Mouse (Mus musculus): ENCODE measurements around the gene Ccdc12. TPM values are rescaled to one million over a fixed set of nuclear protein-coding genes. Genes with fewer than 3 reads are reported as not detected.
A peak's percentile ranks its signal among the peaks of the same experiment; 100 is the strongest.

Ccdc12 gene
- 160 and 193 TPM in 2 replicates for polyA plus RNA-seq (2014; fragmentation: Nextera tagmentation; extraction: Ambion mirVana)

GRCm38 (mm10) chr9:110656249-110657221 is at the start of gene Ccdc12:
Ccdc12 (plus strand) TSS chr9:110656503.
- Histone ChIP-seq H3K9ac (ENCODE audit: low read depth, low read length) (peak within 1 kb of the TSS; percentile 75), H3K27me3 (ENCODE audit: control insufficient read depth, insufficient read depth, low read length) (peaks cover 14% of the 10 kb centered on the region), H3K27ac (ENCODE audit: low read depth, low read length) (peak within 1 kb of the TSS; percentile 77), H3K4me3 (ENCODE audit: low read length) (peak within 1 kb of the TSS; percentile 59), H3K4me1 (ENCODE audit: control insufficient read depth, insufficient read depth, low read length) (peaks cover 17% of the 10 kb centered on the region), H3K36me3 (ENCODE audit: control insufficient read depth, insufficient read depth, low read length) (peaks cover 2% of the 10 kb centered on the region; the same call in 1 of the 2 replicates), H3K9me3 (ENCODE audit: control insufficient read depth, low read length) (no peaks in the 10 kb centered on the region), H3K4me2 (replicated peaks; ENCODE audit: low read depth, low read length) (peak within 1 kb of the TSS; percentile 58)
- peak; percentile 92 for ATAC-seq (ENCODE audit: low FRiP score, low TSS enrichment)
- WGBS = under 1% methylated on average over 52 of the region's 52 CpGs

GRCm38 (mm10) chr9:110611471-110611870 is 44.8 kb upstream of the Ccdc12 start:
- Histone ChIP-seq H3K9ac (ENCODE audit: low read depth, low read length) (no peak overlapping the region), H3K4me3 (ENCODE audit: low read length) (no peak overlapping the region), H3K36me3 (ENCODE audit: control insufficient read depth, insufficient read depth, low read length) (peaks cover 58% of the 10 kb centered on the region), H3K4me1 (ENCODE audit: control insufficient read depth, insufficient read depth, low read length) (no peaks in the 10 kb centered on the region), H3K4me2 (replicated peaks; ENCODE audit: low read depth, low read length) (no peak overlapping the region), H3K27ac (ENCODE audit: low read depth, low read length) (no peak overlapping the region), H3K27me3 (ENCODE audit: control insufficient read depth, insufficient read depth, low read length) (no peaks in the 10 kb centered on the region), H3K9me3 (ENCODE audit: control insufficient read depth, low read length) (no peaks in the 10 kb centered on the region)
- 92% methylated on average over 3 of the region's 3 CpGs for whole genome bisulfite sequencing
- no peak for ATAC-seq (ENCODE audit: low FRiP score, low TSS enrichment)

GRCm38 (mm10) chr9:110617081-110617480 is 39.2 kb upstream of the Ccdc12 start:
- Histone ChIP-seq H3K27me3 (ENCODE audit: control insufficient read depth, insufficient read depth, low read length) (no peaks in the 10 kb centered on the region), H3K4me3 (ENCODE audit: low read length) (no peak overlapping the region), H3K4me2 (replicated peaks; ENCODE audit: low read depth, low read length) (no peak overlapping the region), H3K9me3 (ENCODE audit: control insufficient read depth, low read length) (no peaks in the 10 kb centered on the region), H3K4me1 (ENCODE audit: control insufficient read depth, insufficient read depth, low read length) (no peaks in the 10 kb centered on the region; the same call in 1 of the 2 replicates), H3K9ac (ENCODE audit: low read depth, low read length) (no peak overlapping the region), H3K36me3 (ENCODE audit: control insufficient read depth, insufficient read depth, low read length) (peaks cover 78% of the 10 kb centered on the region), H3K27ac (ENCODE audit: low read depth, low read length) (no peak overlapping the region)
- 81% methylated on average over 3 of the region's 3 CpGs for WGBS
- no peak for ATAC-seq (ENCODE audit: low FRiP score, low TSS enrichment)

GRCm38 (mm10) chr9:110620180-110620579 is 36.1 kb upstream of the Ccdc12 start:
- H3K27ac ChIP-seq (ENCODE audit: low read depth, low read length) = no peak overlapping the region
- no peak overlapping the region for H3K4me2 ChIP-seq (replicated peaks; ENCODE audit: low read depth, low read length)
- H3K4me1 ChIP-seq (ENCODE audit: control insufficient read depth, insufficient read depth, low read length) = peaks cover 12% of the 10 kb centered on the region
- H3K36me3 ChIP-seq (ENCODE audit: control insufficient read depth, insufficient read depth, low read length) = peaks cover 58% of the 10 kb centered on the region
- no peak overlapping the region for H3K4me3 ChIP-seq (ENCODE audit: low read length)
- H3K27me3 ChIP-seq (ENCODE audit: control insufficient read depth, insufficient read depth, low read length) = no peaks in the 10 kb centered on the region
- no peaks in the 10 kb centered on the region for H3K9me3 ChIP-seq (ENCODE audit: control insufficient read depth, low read length)
- ATAC-seq (ENCODE audit: low FRiP score, low TSS enrichment) = no peak
- 87% methylated on average over 7 of the region's 7 CpGs for WGBS
- no peak overlapping the region for H3K9ac ChIP-seq (ENCODE audit: low read depth, low read length)

GRCm38 (mm10) chr9:110620685-110621084 is 35.6 kb upstream of the Ccdc12 start:
- Histone ChIP-seq H3K9me3 (ENCODE audit: control insufficient read depth, low read length) (no peaks in the 10 kb centered on the region), H3K9ac (ENCODE audit: low read depth, low read length) (no peak overlapping the region), H3K4me2 (replicated peaks; ENCODE audit: low read depth, low read length) (no peak overlapping the region), H3K27me3 (ENCODE audit: control insufficient read depth, insufficient read depth, low read length) (no peaks in the 10 kb centered on the region), H3K4me1 (ENCODE audit: control insufficient read depth, insufficient read depth, low read length) (peaks cover 13% of the 10 kb centered on the region), H3K36me3 (ENCODE audit: control insufficient read depth, insufficient read depth, low read length) (peaks cover 53% of the 10 kb centered on the region), H3K4me3 (ENCODE audit: low read length) (no peak overlapping the region), H3K27ac (ENCODE audit: low read depth, low read length) (no peak overlapping the region)
- no peak for ATAC-seq (ENCODE audit: low FRiP score, low TSS enrichment)
- 94% methylated on average over 7 of the region's 7 CpGs for WGBS

- peaks cover 13% of the 10 kb centered on the region for H3K4me1 ChIP-seq (ENCODE audit: control insufficient read depth, insufficient read depth, low read length)
- no peak for ATAC-seq (ENCODE audit: low FRiP score, low TSS enrichment)
- 87% methylated on average over 12 of the region's 12 CpGs for WGBS
- H3K27ac ChIP-seq (ENCODE audit: low read depth, low read length) = no peak overlapping the region
- H3K36me3 ChIP-seq (ENCODE audit: control insufficient read depth, insufficient read depth, low read length) = peaks cover 40% of the 10 kb centered on the region
- no peaks in the 10 kb centered on the region for H3K9me3 ChIP-seq (ENCODE audit: control insufficient read depth, low read length)
- H3K9ac ChIP-seq (ENCODE audit: low read depth, low read length) = no peak overlapping the region
- H3K27me3 ChIP-seq (ENCODE audit: control insufficient read depth, insufficient read depth, low read length) = no peaks in the 10 kb centered on the region
- no peak overlapping the region for H3K4me2 ChIP-seq (replicated peaks; ENCODE audit: low read depth, low read length)
- H3K4me3 ChIP-seq (ENCODE audit: low read length) = no peak overlapping the region
Measured at GRCm38 (mm10) chr9:110622621-110623219, 33.6 kb upstream of the Ccdc12 start.

- WGBS = 23% methylated on average over 8 of the region's 8 CpGs
- ATAC-seq (ENCODE audit: low FRiP score, low TSS enrichment) = peak; percentile 0; the same call in 1 of the 2 replicates
- peak overlapping the region; percentile 98 for H3K4me2 ChIP-seq (replicated peaks; ENCODE audit: low read depth, low read length)
Measured at GRCm38 (mm10) chr9:110623416-110624195, 32.7 kb upstream of the Ccdc12 start.

GRCm38 (mm10) chr9:110624361-110625166 is 31.7 kb upstream of the Ccdc12 start, which contains the start of gene Nradd:
Nradd (minus strand) TSS chr9:110624452.
- Histone ChIP-seq H3K9ac (ENCODE audit: low read depth, low read length) (peak within 1 kb of the TSS; percentile 64), H3K4me2 (replicated peaks; ENCODE audit: low read depth, low read length) (peak within 1 kb of the TSS; percentile 98), H3K27me3 (ENCODE audit: control insufficient read depth, insufficient read depth, low read length) (no peaks in the 10 kb centered on the region), H3K36me3 (ENCODE audit: control insufficient read depth, insufficient read depth, low read length) (peaks cover 26% of the 10 kb centered on the region; the same call in 1 of the 2 replicates), H3K27ac (ENCODE audit: low read depth, low read length) (peak within 1 kb of the TSS; percentile 93), H3K4me3 (ENCODE audit: low read length) (peak within 1 kb of the TSS; percentile 53), H3K4me1 (ENCODE audit: control insufficient read depth, insufficient read depth, low read length) (peaks cover 13% of the 10 kb centered on the region), H3K9me3 (ENCODE audit: control insufficient read depth, low read length) (no peaks in the 10 kb centered on the region)
- ATAC-seq (ENCODE audit: low FRiP score, low TSS enrichment) = peak; percentile 94
- WGBS = under 1% methylated on average over 41 of the region's 41 CpGs

More at GRCm38 (mm10) chr9:110623416-110624195, 32.7 kb upstream of the Ccdc12 start:
- peaks cover 34% of the 10 kb centered on the region for H3K36me3 ChIP-seq (ENCODE audit: control insufficient read depth, insufficient read depth, low read length)
- H3K4me3 ChIP-seq (ENCODE audit: low read length) = peak overlapping the region; percentile 53
- no peaks in the 10 kb centered on the region for H3K27me3 ChIP-seq (ENCODE audit: control insufficient read depth, insufficient read depth, low read length)
- H3K4me1 ChIP-seq (ENCODE audit: control insufficient read depth, insufficient read depth, low read length) = peaks cover 13% of the 10 kb centered on the region
- no peaks in the 10 kb centered on the region for H3K9me3 ChIP-seq (ENCODE audit: control insufficient read depth, low read length)
- peak overlapping the region; percentile 64 for H3K9ac ChIP-seq (ENCODE audit: low read depth, low read length)
- peak overlapping the region; percentile 93 for H3K27ac ChIP-seq (ENCODE audit: low read depth, low read length)
